Mouse (Mus musculus): ENCODE measurements at regions not wholly inside any gene's neighbourhood (a gene's known extent, or its start where the extent isn't known, plus 50 kb on each side); places are given as distances from the start of the nearest gene placed in this dataset.

GRCm38 (mm10) chr16:30756678-30757077 lies 157.2 kb downstream of the Fam43a start:
- Histone ChIP-seq H3K4me3 (ENCODE audit: low read depth, low read length) (no peak overlapping the region), H3K36me3 (replicated peaks; ENCODE audit: control insufficient read depth, insufficient read depth, low read depth, low read length) (no peaks in the 10 kb centered on the region), H3K27ac (replicated peaks; ENCODE audit: low read depth, low read length) (no peak overlapping the region), H3K4me1 (ENCODE audit: control insufficient read depth, insufficient read depth, low read length) (no peaks in the 10 kb centered on the region), H3K9ac (replicated peaks; ENCODE audit: low read length) (no peak overlapping the region), H3K4me2 (ENCODE audit: low read depth, low read length) (no peak overlapping the region), H3K27me3 (ENCODE audit: control insufficient read depth, insufficient read depth, low read length) (no peaks in the 10 kb centered on the region), H3K9me3 (replicated peaks; ENCODE audit: control insufficient read depth, low read length) (no peaks in the 10 kb centered on the region)
- DNase-seq (ENCODE audit: low spot score): no peak
- 87% methylated on average over 5 of the region's 5 CpGs for WGBS
- ATAC-seq (replicated peaks; ENCODE audit: insufficient number of reproducible peaks, low FRiP score, low TSS enrichment, low read depth): no peak

GRCm38 (mm10) chr16:30757556-30757955 lies 158.0 kb downstream of the Fam43a start:
- H3K9me3 ChIP-seq (replicated peaks; ENCODE audit: control insufficient read depth, low read length): no peaks in the 10 kb centered on the region
- no peak overlapping the region for H3K27ac ChIP-seq (replicated peaks; ENCODE audit: low read depth, low read length)
- H3K4me3 ChIP-seq (ENCODE audit: low read depth, low read length): no peak overlapping the region
- no peaks in the 10 kb centered on the region for H3K27me3 ChIP-seq (ENCODE audit: control insufficient read depth, insufficient read depth, low read length)
- H3K9ac ChIP-seq (replicated peaks; ENCODE audit: low read length): no peak overlapping the region
- ATAC-seq (replicated peaks; ENCODE audit: insufficient number of reproducible peaks, low FRiP score, low TSS enrichment, low read depth) (no peak), DNase-seq (ENCODE audit: low spot score) (no peak)
- WGBS: 81% methylated on average over 3 of the region's 3 CpGs
- no peaks in the 10 kb centered on the region for H3K4me1 ChIP-seq (ENCODE audit: control insufficient read depth, insufficient read depth, low read length)
- H3K4me2 ChIP-seq (ENCODE audit: low read depth, low read length): no peak overlapping the region
- H3K36me3 ChIP-seq (replicated peaks; ENCODE audit: control insufficient read depth, insufficient read depth, low read depth, low read length): no peaks in the 10 kb centered on the region

GRCm38 (mm10) chr16:30758041-30758440 lies 158.5 kb downstream of the Fam43a start:
- H3K27ac ChIP-seq (replicated peaks; ENCODE audit: low read depth, low read length): no peak overlapping the region
- no peak overlapping the region for H3K4me3 ChIP-seq (ENCODE audit: low read depth, low read length)
- WGBS: 80% methylated on average over 6 of the region's 6 CpGs

GRCm38 (mm10) chr16:30759503-30759902 lies 160.0 kb downstream of the Fam43a start:
- Histone ChIP-seq H3K4me2 (ENCODE audit: low read depth, low read length) (no peak overlapping the region), H3K9ac (replicated peaks; ENCODE audit: low read length) (no peak overlapping the region), H3K4me3 (ENCODE audit: low read depth, low read length) (no peak overlapping the region), H3K4me1 (ENCODE audit: control insufficient read depth, insufficient read depth, low read length) (no peaks in the 10 kb centered on the region), H3K9me3 (replicated peaks; ENCODE audit: control insufficient read depth, low read length) (no peaks in the 10 kb centered on the region), H3K27ac (replicated peaks; ENCODE audit: low read depth, low read length) (no peak overlapping the region), H3K27me3 (ENCODE audit: control insufficient read depth, insufficient read depth, low read length) (no peaks in the 10 kb centered on the region), H3K36me3 (replicated peaks; ENCODE audit: control insufficient read depth, insufficient read depth, low read depth, low read length) (no peaks in the 10 kb centered on the region)
- ATAC-seq (replicated peaks; ENCODE audit: insufficient number of reproducible peaks, low FRiP score, low TSS enrichment, low read depth): no peak
- 74% methylated on average over 8 of the region's 8 CpGs for WGBS
- DNase-seq (ENCODE audit: low spot score): no peak

More at GRCm38 (mm10) chr16:30758041-30758440, 158.5 kb downstream of the Fam43a start:
- Histone ChIP-seq H3K9me3 (replicated peaks; ENCODE audit: control insufficient read depth, low read length) (no peaks in the 10 kb centered on the region), H3K4me2 (ENCODE audit: low read depth, low read length) (no peak overlapping the region), H3K36me3 (replicated peaks; ENCODE audit: control insufficient read depth, insufficient read depth, low read depth, low read length) (no peaks in the 10 kb centered on the region), H3K4me1 (ENCODE audit: control insufficient read depth, insufficient read depth, low read length) (no peaks in the 10 kb centered on the region), H3K27me3 (ENCODE audit: control insufficient read depth, insufficient read depth, low read length) (no peaks in the 10 kb centered on the region), H3K9ac (replicated peaks; ENCODE audit: low read length) (no peak overlapping the region)
- ATAC-seq (replicated peaks; ENCODE audit: insufficient number of reproducible peaks, low FRiP score, low TSS enrichment, low read depth) (no peak), DNase-seq (ENCODE audit: low spot score) (no peak)

GRCm38 (mm10) chr16:30761201-30761710 lies 161.7 kb downstream of the Fam43a start:
- WGBS: 60% methylated on average over 8 of the region's 8 CpGs
- Histone ChIP-seq H3K4me3 (ENCODE audit: low read depth, low read length) (no peak overlapping the region), H3K4me2 (ENCODE audit: low read depth, low read length) (no peak overlapping the region), H3K27ac (replicated peaks; ENCODE audit: low read depth, low read length) (no peak overlapping the region), H3K4me1 (ENCODE audit: control insufficient read depth, insufficient read depth, low read length) (no peaks in the 10 kb centered on the region), H3K9ac (replicated peaks; ENCODE audit: low read length) (no peak overlapping the region), H3K9me3 (replicated peaks; ENCODE audit: control insufficient read depth, low read length) (no peaks in the 10 kb centered on the region), H3K36me3 (replicated peaks; ENCODE audit: control insufficient read depth, insufficient read depth, low read depth, low read length) (no peaks in the 10 kb centered on the region), H3K27me3 (ENCODE audit: control insufficient read depth, insufficient read depth, low read length) (no peaks in the 10 kb centered on the region)
- DNase-seq (ENCODE audit: low spot score) (no peak), ATAC-seq (replicated peaks; ENCODE audit: insufficient number of reproducible peaks, low FRiP score, low TSS enrichment, low read depth) (no peak)

- ATAC-seq (replicated peaks; ENCODE audit: insufficient number of reproducible peaks, low FRiP score, low TSS enrichment, low read depth): no peak
- WGBS: 75% methylated on average over 14 of the region's 14 CpGs
- no peaks in the 10 kb centered on the region for H3K36me3 ChIP-seq (replicated peaks; ENCODE audit: control insufficient read depth, insufficient read depth, low read depth, low read length)
Measured at GRCm38 (mm10) chr16:30762898-30763595, 163.5 kb downstream of the Fam43a start.

GRCm38 (mm10) chr16:30765591-30765990 lies 166.1 kb downstream of the Fam43a start:
- 88% methylated on average over 4 of the region's 4 CpGs for WGBS
- H3K36me3 ChIP-seq (replicated peaks; ENCODE audit: control insufficient read depth, insufficient read depth, low read depth, low read length): no peaks in the 10 kb centered on the region
- no peak for DNase-seq (ENCODE audit: low spot score)

More at GRCm38 (mm10) chr16:30762898-30763595, 163.5 kb downstream of the Fam43a start:
- H3K9me3 ChIP-seq (replicated peaks; ENCODE audit: control insufficient read depth, low read length): no peaks in the 10 kb centered on the region
- no peak overlapping the region for H3K4me3 ChIP-seq (ENCODE audit: low read depth, low read length)
- no peak overlapping the region for H3K4me2 ChIP-seq (ENCODE audit: low read depth, low read length)
- H3K27ac ChIP-seq (replicated peaks; ENCODE audit: low read depth, low read length): no peak overlapping the region
- no peak for DNase-seq (ENCODE audit: low spot score)
- no peaks in the 10 kb centered on the region for H3K27me3 ChIP-seq (ENCODE audit: control insufficient read depth, insufficient read depth, low read length)
- H3K9ac ChIP-seq (replicated peaks; ENCODE audit: low read length): no peak overlapping the region
- no peaks in the 10 kb centered on the region for H3K4me1 ChIP-seq (ENCODE audit: control insufficient read depth, insufficient read depth, low read length)

GRCm38 (mm10) chr16:30769007-30769442 lies 169.5 kb downstream of the Fam43a start:
- WGBS: 21% methylated on average over 5 of the region's 5 CpGs
- Histone ChIP-seq H3K9me3 (replicated peaks; ENCODE audit: control insufficient read depth, low read length) (no peaks in the 10 kb centered on the region), H3K27ac (replicated peaks; ENCODE audit: low read depth, low read length) (no peak overlapping the region), H3K36me3 (replicated peaks; ENCODE audit: control insufficient read depth, insufficient read depth, low read depth, low read length) (no peaks in the 10 kb centered on the region), H3K27me3 (ENCODE audit: control insufficient read depth, insufficient read depth, low read length) (no peaks in the 10 kb centered on the region), H3K9ac (replicated peaks; ENCODE audit: low read length) (no peak overlapping the region), H3K4me1 (ENCODE audit: control insufficient read depth, insufficient read depth, low read length) (no peaks in the 10 kb centered on the region), H3K4me2 (ENCODE audit: low read depth, low read length) (no peak overlapping the region), H3K4me3 (ENCODE audit: low read depth, low read length) (no peak overlapping the region)
- no peak for ATAC-seq (replicated peaks; ENCODE audit: insufficient number of reproducible peaks, low FRiP score, low TSS enrichment, low read depth)
- DNase-seq (ENCODE audit: low spot score): no peak

More at GRCm38 (mm10) chr16:30765591-30765990, 166.1 kb downstream of the Fam43a start:
- Histone ChIP-seq H3K27me3 (ENCODE audit: control insufficient read depth, insufficient read depth, low read length) (no peaks in the 10 kb centered on the region), H3K27ac (replicated peaks; ENCODE audit: low read depth, low read length) (no peak overlapping the region), H3K4me2 (ENCODE audit: low read depth, low read length) (no peak overlapping the region), H3K4me1 (ENCODE audit: control insufficient read depth, insufficient read depth, low read length) (no peaks in the 10 kb centered on the region), H3K4me3 (ENCODE audit: low read depth, low read length) (no peak overlapping the region), H3K9ac (replicated peaks; ENCODE audit: low read length) (no peak overlapping the region), H3K9me3 (replicated peaks; ENCODE audit: control insufficient read depth, low read length) (no peaks in the 10 kb centered on the region)
- no peak for ATAC-seq (replicated peaks; ENCODE audit: insufficient number of reproducible peaks, low FRiP score, low TSS enrichment, low read depth)
